Mouse (Mus musculus) megakaryocyte, embryonic 14.5 days (primary cell): ENCODE data around the gene Dpm3.

Source experiments
- FLI1 ChIP-seq: IDR thresholded peaks from 2 replicates; pipeline ENCODE4 v1.6.1; 2012; ENCODE audit warnings: low read length, inconsistent platforms, mixed read lengths
- GATA1 ChIP-seq: IDR thresholded peaks from 3 replicates; pipeline ENCODE4 v1.6.1; 2012; ENCODE audit warnings: mixed read lengths, low read length, inconsistent platforms, borderline replicate concordance

DNA sequence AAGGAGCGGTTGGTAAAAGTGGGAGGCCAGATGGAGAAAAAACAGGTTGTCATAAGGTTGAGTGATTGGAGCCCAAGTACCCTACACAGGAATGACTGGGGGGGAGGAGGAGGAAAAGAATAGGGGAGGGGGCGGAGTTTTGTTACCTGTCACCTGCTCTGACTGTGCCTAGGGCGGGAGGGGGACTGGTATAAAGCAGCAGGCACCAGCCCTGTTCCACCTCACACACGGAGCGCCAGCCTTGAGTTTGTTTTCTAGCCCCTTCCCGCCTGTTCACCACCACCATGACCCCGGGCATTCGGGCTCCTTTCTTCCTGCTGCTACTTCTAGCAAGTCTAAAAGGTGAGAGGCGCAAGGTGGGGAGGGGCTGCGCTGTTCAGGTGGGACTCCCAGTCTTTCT lies 30.3 kb upstream of the Dpm3 start, which contains the start of gene Muc1:
- no peak for TF ChIP-seq GATA1
- TF ChIP-seq FLI1 = no peak
